Mouse (Mus musculus) neural tube, embryonic 14.5 days (tissue): ENCODE measurements around the gene Dlg2. TPM values are rescaled to one million over a fixed set of nuclear protein-coding genes. Genes with fewer than 3 reads are reported as not detected.

Experiments used
- ATAC-seq: fragments of 200-750 bp; cut with Nextera tagmentation; 2 replicates; pipeline ENCODE4 v1.8.0; 2017; ENCODE audit warnings: low read depth, mild to moderate bottlenecking, moderate TSS enrichment, moderate library complexity
- H3K27ac ChIP-seq: fragments of 300-500 bp; sonication (generic); 2 replicates; pipeline ENCODE4 v1.5.1; 2014; ENCODE audit warnings: low read depth, mild to moderate bottlenecking, control low read depth, low read length, moderate library complexity, mixed read lengths
- H3K27me3 ChIP-seq: fragments of 300-500 bp; sonication (generic); 2 replicates; pipeline ENCODE4 v1.6.1; 2014; ENCODE audit warnings: low read length; ENCODE audit not compliant: control insufficient read depth, insufficient read depth
- H3K36me3 ChIP-seq: fragments of 300-500 bp; sonication (generic); 2 replicates; pipeline ENCODE4 v1.6.1; 2014; ENCODE audit warnings: low read length, mixed read lengths; ENCODE audit not compliant: control insufficient read depth, insufficient read depth
- H3K4me1 ChIP-seq: fragments of 300-500 bp; sonication (generic); 2 replicates; pipeline ENCODE4 v1.6.1; 2014; ENCODE audit warnings: low read length; ENCODE audit not compliant: control insufficient read depth, insufficient read depth
- H3K4me2 ChIP-seq: fragments of 300-500 bp; sonication (generic); 2 replicates; pipeline ENCODE4 v1.6.1; 2014; ENCODE audit warnings: mild to moderate bottlenecking, low read depth, low read length, control low read depth
- H3K4me3 ChIP-seq: fragments of 300-500 bp; sonication (generic); 2 replicates; pipeline ENCODE4 v1.5.1; 2014; ENCODE audit warnings: low read depth, low read length, control low read depth, mixed read lengths
- H3K9ac ChIP-seq: fragments of 300-500 bp; sonication (generic); replicated peaks from 2 replicates; pipeline ENCODE4 v1.6.1; 2014; ENCODE audit warnings: low read depth, mild to moderate bottlenecking, control low read depth, low read length, mixed read lengths
- H3K9me3 ChIP-seq: fragments of 300-500 bp; sonication (generic); 2 replicates; pipeline ENCODE4 v1.6.1; 2016; ENCODE audit warnings: low read length; ENCODE audit not compliant: control insufficient read depth
- WGBS: fragments of 180-500 bp; shearing (Covaris S2); extraction: QIAGEN DNeasy Blood & Tissue Kit; methylation state at CpG from one replicate; pipeline ENCODE4 v1.1.7; 2014; 5-methylcytosine and 5-hydroxymethylcytosine counted together
- polyA plus RNA-seq: library from polyadenylated mRNA; unstranded; fragments of >200 nt; fragmentation: Nextera tagmentation; extraction: Ambion mirVana; gene quantifications from 2 replicates; pipeline ENCODE4 v1.2.1, GENCODE M21; 2014

The Dlg2 gene
- polyA plus RNA-seq, 1 experiment from 2014 or later, result 48.0 TPM

DNA sequence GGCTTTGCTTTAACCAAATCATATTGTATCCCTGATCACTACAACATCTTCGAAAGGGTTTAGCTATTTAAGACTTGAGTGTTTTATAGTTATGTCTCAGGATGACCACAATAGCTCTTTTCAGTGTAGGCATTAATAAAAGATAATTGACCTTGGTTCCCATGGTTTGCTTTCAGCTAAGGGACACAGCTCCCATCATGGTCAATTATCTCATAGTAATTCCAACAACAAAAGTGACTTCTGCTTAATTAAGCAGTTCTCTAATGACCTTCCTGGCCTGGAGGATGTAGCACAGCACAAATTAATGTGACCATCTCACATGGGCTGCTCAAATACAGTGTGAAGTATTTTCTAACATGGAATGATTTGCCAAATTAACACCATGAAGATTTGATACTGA, 738.4 kb downstream of the Dlg2 start:
- H3K4me2 ChIP-seq, result no peak overlapping the region

DNA sequence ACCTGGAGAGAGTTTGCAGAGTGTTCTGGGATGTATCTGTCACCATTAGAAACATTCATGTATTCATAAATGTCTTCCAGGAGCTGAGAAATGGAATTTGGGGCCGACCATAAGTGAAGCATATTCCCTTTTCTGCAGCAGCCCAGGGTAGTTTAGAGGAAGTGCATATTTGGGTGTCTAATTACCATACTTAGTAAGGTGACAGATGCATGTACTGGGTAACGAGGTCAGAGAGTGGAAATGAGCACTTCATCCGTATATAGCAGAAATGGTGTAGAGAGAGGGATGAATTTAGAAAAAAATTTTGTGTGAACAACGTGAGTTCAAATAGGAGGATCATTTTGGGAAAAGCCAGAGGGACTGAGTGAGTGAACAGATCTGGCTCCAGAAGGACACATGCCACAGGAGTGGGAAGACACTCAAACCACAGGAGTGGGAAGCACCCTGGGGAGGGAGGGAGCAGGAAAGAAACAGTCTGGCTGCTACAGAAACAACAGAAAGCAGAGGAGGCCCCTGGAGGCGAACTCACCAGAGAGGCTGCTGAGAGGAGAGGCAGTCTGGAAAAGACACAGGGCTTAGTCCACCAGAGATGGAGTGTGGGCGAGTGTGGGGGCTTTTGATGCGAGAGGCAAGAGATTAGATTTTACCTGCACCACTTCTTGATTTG, 742.0 kb downstream of the Dlg2 start:
- Histone ChIP-seq H3K9ac (no peak overlapping the region), H3K4me3 (no peak overlapping the region), H3K36me3 (no peaks in the 10 kb centered on the region), H3K9me3 (no peaks in the 10 kb centered on the region), H3K4me1 (no peaks in the 10 kb centered on the region), H3K27me3 (no peaks in the 10 kb centered on the region), H3K27ac (no peak overlapping the region), H3K4me2 (no peak overlapping the region)
- WGBS, result 66% methylated on average over 7 of the region's 7 CpGs
- no peak for ATAC-seq

More for the DNA sequence above, 738.4 kb downstream of the Dlg2 start:
- Histone ChIP-seq H3K9me3 (no peaks in the 10 kb centered on the region), H3K27ac (no peak overlapping the region), H3K27me3 (no peaks in the 10 kb centered on the region), H3K4me3 (no peak overlapping the region), H3K4me1 (no peaks in the 10 kb centered on the region), H3K36me3 (no peaks in the 10 kb centered on the region), H3K9ac (no peak overlapping the region)
- WGBS, result 12% methylated on average over 1 of the region's 1 CpGs
- peak; percentile 38; the same call in 1 of the 2 replicates for ATAC-seq

DNA sequence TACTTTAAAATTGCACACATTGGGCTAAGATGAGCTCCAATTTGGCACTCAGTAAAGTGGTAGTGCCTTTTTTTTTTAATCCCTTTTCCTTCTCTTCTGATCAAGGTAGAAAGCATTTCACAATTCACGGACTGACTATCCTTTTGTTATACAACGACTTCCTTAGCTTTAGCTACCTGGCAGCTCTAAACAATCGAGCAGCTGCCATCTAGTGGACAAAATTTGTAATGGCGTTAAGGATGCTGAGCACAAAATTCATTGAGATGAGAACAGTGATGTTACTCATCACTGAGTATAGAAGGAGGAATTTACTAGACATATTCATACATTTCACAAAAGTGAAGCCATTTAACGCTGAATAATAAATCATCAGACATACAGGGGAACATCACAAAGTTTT, 750.0 kb downstream of the Dlg2 start:
- no peaks in the 10 kb centered on the region for H3K9me3 ChIP-seq
- H3K4me3 ChIP-seq, result no peak overlapping the region
- no peaks in the 10 kb centered on the region for H3K4me1 ChIP-seq
- H3K27me3 ChIP-seq, result no peaks in the 10 kb centered on the region
- no peaks in the 10 kb centered on the region for H3K36me3 ChIP-seq
- no peak overlapping the region for H3K9ac ChIP-seq
- 0% methylated on average over 5 of the region's 5 CpGs for WGBS
- peak; percentile 85 for ATAC-seq
- H3K4me2 ChIP-seq, result no peak overlapping the region
- H3K27ac ChIP-seq, result no peak overlapping the region

DNA sequence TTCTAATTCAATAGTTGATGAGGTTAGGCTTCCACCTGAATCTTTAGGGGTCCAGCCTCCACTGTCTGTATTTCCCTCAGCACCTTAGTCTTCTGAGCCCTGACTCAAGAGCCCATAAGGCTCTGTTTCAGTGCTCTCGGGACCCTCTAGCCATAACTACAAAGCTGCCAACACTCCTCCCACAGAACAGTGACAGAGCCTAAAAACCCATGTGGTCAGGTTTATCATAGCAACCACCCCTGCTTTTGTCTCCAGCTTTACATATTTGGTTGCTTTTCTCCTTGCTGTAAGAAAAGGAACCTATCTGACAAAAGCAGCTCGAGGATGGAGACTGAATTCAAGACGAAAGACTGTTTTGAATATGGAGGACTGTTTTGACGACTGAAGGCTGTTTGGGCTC, 765.2 kb downstream of the Dlg2 start:
- Histone ChIP-seq H3K27ac (no peak overlapping the region), H3K9me3 (no peaks in the 10 kb centered on the region), H3K4me1 (no peaks in the 10 kb centered on the region), H3K4me2 (no peak overlapping the region), H3K27me3 (no peaks in the 10 kb centered on the region), H3K4me3 (no peak overlapping the region), H3K9ac (no peak overlapping the region), H3K36me3 (no peaks in the 10 kb centered on the region)
- 81% methylated on average over 4 of the region's 4 CpGs for WGBS
- no peak for ATAC-seq

DNA sequence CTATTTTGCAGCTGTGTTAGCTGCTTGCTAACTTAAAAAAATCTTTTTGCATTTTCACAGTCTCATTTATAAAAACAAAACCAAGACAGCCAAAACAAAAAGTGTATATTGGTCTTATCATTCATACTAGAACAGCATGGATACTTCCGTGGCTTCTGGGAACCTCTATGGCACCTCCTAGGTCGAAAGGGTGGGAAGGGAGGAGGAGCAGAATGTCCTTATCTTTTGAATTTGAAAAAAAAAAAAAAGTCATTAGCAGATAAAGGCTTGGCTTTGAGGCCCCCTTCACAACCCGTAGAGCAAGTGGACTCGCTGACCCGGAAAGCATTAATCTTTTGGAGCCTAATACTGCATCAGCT, 785.2 kb downstream of the Dlg2 start:
- ATAC-seq, result no peak
- 1% methylated on average over 5 of the region's 5 CpGs for WGBS
- H3K4me3 ChIP-seq, result peak overlapping the region; percentile 44
- H3K27me3 ChIP-seq, result no peaks in the 10 kb centered on the region
- no peak overlapping the region for H3K27ac ChIP-seq
- H3K36me3 ChIP-seq, result no peaks in the 10 kb centered on the region
- no peaks in the 10 kb centered on the region for H3K9me3 ChIP-seq
- peak overlapping the region; percentile 81 for H3K4me2 ChIP-seq
- no peaks in the 10 kb centered on the region for H3K4me1 ChIP-seq
- H3K9ac ChIP-seq, result peak overlapping the region; percentile 51

DNA sequence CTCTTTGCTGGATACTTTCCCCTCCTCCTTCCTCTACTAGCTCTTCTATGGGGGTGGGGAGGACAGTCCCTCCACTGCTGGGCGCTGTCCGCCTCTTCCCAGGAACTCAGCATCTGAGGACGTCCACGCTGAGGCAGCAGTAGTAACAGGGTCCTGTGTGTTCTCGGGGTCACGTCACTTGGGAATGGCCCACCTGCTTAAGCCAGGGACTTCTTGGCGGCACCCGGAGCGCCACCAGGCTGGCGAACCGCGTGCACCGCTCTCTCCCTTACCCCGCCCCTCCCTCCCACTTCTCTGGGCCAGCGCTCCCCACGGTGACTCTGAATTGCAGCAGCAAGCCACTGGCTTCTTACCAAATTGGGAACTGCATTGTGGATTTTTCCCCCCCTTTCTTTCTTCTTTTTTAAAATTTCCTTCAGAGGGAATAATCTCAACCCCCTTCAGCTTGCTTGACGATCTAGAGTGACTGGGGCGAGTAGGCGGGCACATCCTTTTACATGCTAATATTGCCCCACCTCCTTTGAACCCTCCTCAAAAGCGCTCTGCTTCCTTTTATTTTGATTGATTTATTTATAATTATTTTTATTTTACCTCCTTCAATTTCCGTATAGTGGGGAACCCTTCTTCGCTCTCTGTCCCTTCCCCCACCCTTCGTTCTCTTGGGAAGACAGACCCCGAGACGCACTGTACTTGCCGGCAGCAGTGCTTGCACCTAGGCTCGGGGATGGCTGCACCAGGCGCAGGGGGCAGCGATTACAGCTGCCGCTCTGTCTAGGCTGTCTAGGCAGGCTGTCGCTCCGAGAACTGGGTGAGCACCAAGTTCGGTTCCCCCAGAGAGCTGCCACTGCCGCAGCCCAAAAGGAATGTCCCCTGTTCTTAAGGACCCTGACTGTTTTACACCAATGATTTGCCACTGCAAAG, 785.8 kb downstream of the Dlg2 start:
- H3K36me3 ChIP-seq, result no peaks in the 10 kb centered on the region
- H3K27ac ChIP-seq, result 0 out of 2 replicates have a peak overlapping the region, but pooled peaks have one; percentile 40
- peak overlapping the region; percentile 51 for H3K9ac ChIP-seq
- H3K27me3 ChIP-seq, result no peaks in the 10 kb centered on the region
- WGBS, result under 1% methylated on average over 34 of the region's 34 CpGs
- peak overlapping the region; percentile 44 for H3K4me3 ChIP-seq
- no peaks in the 10 kb centered on the region for H3K4me1 ChIP-seq
- peak overlapping the region; percentile 81 for H3K4me2 ChIP-seq
- peak; percentile 91 for ATAC-seq
- no peaks in the 10 kb centered on the region for H3K9me3 ChIP-seq

DNA sequence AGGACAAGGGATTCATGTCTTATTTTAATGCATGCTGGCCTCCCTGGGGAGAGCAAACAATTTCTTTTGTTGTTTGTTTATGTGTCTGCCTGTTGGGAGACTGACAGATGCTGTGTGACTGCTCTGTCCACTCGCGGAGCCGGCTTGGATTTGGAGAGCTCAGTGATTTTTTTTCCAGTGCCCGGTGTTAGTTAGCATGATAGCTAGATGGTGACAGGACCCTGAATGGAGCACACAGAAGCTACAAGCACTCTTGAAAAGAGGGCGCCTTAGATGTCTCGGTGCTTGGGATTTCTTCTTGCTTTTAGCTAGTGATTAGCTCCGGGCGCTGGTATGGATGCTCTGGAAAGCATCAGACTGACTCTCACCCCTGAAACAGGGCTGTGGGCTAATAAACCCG, 786.5 kb downstream of the Dlg2 start:
- Histone ChIP-seq H3K4me1 (no peaks in the 10 kb centered on the region), H3K4me3 (peak overlapping the region; percentile 44), H3K9ac (peak overlapping the region; percentile 51), H3K27me3 (no peaks in the 10 kb centered on the region), H3K9me3 (no peaks in the 10 kb centered on the region), H3K27ac (0 out of 2 replicates have a peak overlapping the region, but pooled peaks have one; percentile 40), H3K36me3 (no peaks in the 10 kb centered on the region), H3K4me2 (peak overlapping the region; percentile 81)
- ATAC-seq, result peak; percentile 29; the same call in 1 of the 2 replicates
- 5% methylated on average over 9 of the region's 9 CpGs for WGBS

DNA sequence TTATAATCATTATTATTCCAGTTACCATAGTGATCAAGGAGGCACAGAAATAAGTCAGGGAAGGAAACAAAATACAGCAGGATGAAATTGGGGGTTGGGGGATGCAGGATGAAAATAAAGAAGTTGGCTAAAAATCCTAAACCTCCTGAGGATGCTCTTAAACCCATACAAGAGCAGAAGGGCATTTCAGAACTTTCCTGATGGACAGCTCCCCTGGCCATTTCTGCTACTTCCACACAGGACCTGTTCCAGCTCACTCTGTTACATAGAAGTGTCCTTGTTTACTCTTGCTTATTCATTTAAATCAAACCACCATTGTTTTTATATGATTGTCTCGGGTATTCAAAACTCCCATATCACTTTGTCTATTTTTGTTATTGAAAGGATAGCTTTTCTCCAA, 791.3 kb downstream of the Dlg2 start:
- no peak overlapping the region for H3K4me3 ChIP-seq
- ATAC-seq, result no peak
- no peak overlapping the region for H3K4me2 ChIP-seq
- H3K27me3 ChIP-seq, result no peaks in the 10 kb centered on the region
- H3K9ac ChIP-seq, result no peak overlapping the region
- WGBS, result 46% methylated on average over 1 of the region's 1 CpGs
- no peaks in the 10 kb centered on the region for H3K36me3 ChIP-seq
- H3K27ac ChIP-seq, result no peak overlapping the region
- no peaks in the 10 kb centered on the region for H3K9me3 ChIP-seq
- H3K4me1 ChIP-seq, result no peaks in the 10 kb centered on the region

DNA sequence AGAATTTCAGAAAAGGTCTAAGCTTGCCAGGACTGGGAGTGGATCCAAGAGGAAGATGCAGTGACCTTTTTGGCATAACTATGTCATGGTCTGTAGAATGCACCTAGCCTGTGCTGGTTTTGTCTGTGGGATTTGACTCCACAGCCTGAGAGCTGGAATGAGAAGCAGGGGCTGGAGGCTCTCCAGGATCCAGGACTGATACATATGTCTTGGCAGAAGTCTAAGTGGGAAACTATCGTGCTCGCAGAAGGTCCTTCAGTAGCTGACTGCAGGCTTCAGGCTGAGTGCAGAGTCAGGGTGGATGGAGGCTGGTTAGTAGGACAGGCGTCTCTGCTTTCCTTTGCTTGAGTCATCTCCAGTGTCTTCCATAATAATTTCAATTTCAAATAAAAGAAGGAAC, 807.7 kb downstream of the Dlg2 start:
- WGBS, result 94% methylated on average over 3 of the region's 3 CpGs
- no peak for ATAC-seq
- no peak overlapping the region for H3K4me3 ChIP-seq
- H3K4me2 ChIP-seq, result no peak overlapping the region
- no peak overlapping the region for H3K27ac ChIP-seq
- H3K9me3 ChIP-seq, result no peaks in the 10 kb centered on the region
- no peaks in the 10 kb centered on the region for H3K27me3 ChIP-seq
- no peaks in the 10 kb centered on the region for H3K36me3 ChIP-seq
- no peak overlapping the region for H3K9ac ChIP-seq
- no peaks in the 10 kb centered on the region for H3K4me1 ChIP-seq
